Mouse (Mus musculus): ENCODE results near the gene Scd2. TPM values are rescaled to one million over a fixed set of nuclear protein-coding genes. Genes with fewer than 3 reads are reported as not detected.
A peak's percentile ranks its signal among the peaks of the same experiment; 100 is the strongest.

Scd2 gene
- total and polyA plus RNA-seq, 2 experiments from 2014 or later = 224 to 948 TPM

GRCm38 (mm10) chr19:44292483-44292882 lies 991 bp upstream of the Scd2 start:
- H3K27me3 ChIP-seq (ENCODE audit: insufficient read depth, low read length) = no peaks in the 10 kb centered on the region
- ATAC-seq (ENCODE audit: low FRiP score) (no peak), DNase-seq (ENCODE audit: low spot score) (no peak)
- peaks cover 16% of the 10 kb centered on the region for H3K4me1 ChIP-seq (ENCODE audit: insufficient read depth, low read length)
- H3K4me3 ChIP-seq (ENCODE audit: low read depth, low read length) = no peak overlapping the region
- no peak overlapping the region for H3K9ac ChIP-seq (replicated peaks; ENCODE audit: low read length, poor library complexity, severe bottlenecking)
- 56% methylated on average over 3 of the region's 3 CpGs for WGBS
- H3K9me3 ChIP-seq (ENCODE audit: low read length) = no peaks in the 10 kb centered on the region
- peak overlapping the region; percentile 99 for H3K27ac ChIP-seq (ENCODE audit: low read depth, low read length)
- H3K36me3 ChIP-seq (ENCODE audit: insufficient read depth, low read length) = peaks cover 4% of the 10 kb centered on the region; the same call in 1 of the 2 replicates
- TF ChIP-seq CTCF (IDR thresholded peaks at IDR 0.05) = no peak
- peak overlapping the region; percentile 100 for H3K4me2 ChIP-seq (ENCODE audit: low read depth, low read length, poor library complexity, severe bottlenecking)

GRCm38 (mm10) chr19:44293769-44294551 lies 486 bp downstream of the Scd2 start:
- Histone ChIP-seq H3K9me3 (ENCODE audit: low read length) (no peaks in the 10 kb centered on the region), H3K27me3 (ENCODE audit: insufficient read depth, low read length) (no peaks in the 10 kb centered on the region), H3K36me3 (ENCODE audit: insufficient read depth, low read length) (peaks cover 14% of the 10 kb centered on the region), H3K4me3 (ENCODE audit: low read depth, low read length) (peak overlapping the region; percentile 92), H3K27ac (ENCODE audit: low read depth, low read length) (peak overlapping the region; percentile 99), H3K4me2 (ENCODE audit: low read depth, low read length, poor library complexity, severe bottlenecking) (peak overlapping the region; percentile 100), H3K4me1 (ENCODE audit: insufficient read depth, low read length) (peaks cover 31% of the 10 kb centered on the region), H3K9ac (replicated peaks; ENCODE audit: low read length, poor library complexity, severe bottlenecking) (peak overlapping the region; percentile 95)
- peak; percentile 96 for ATAC-seq (ENCODE audit: low FRiP score)
- whole genome bisulfite sequencing = under 1% methylated on average over 30 of the region's 31 CpGs
- peak; percentile 24; the same call in 1 of the 2 replicates for TF ChIP-seq CTCF (IDR thresholded peaks at IDR 0.05)
- DNase-seq (ENCODE audit: low spot score) = peak; percentile 100

GRCm38 (mm10) chr19:44294588-44295041 lies 1.1 kb downstream of the Scd2 start:
- TF ChIP-seq CTCF (IDR thresholded peaks at IDR 0.05) = peak; percentile 98
- peaks cover 16% of the 10 kb centered on the region for H3K36me3 ChIP-seq (ENCODE audit: insufficient read depth, low read length)
- peaks cover 34% of the 10 kb centered on the region for H3K4me1 ChIP-seq (ENCODE audit: insufficient read depth, low read length)
- DNase-seq (ENCODE audit: low spot score) (peak; percentile 94), ATAC-seq (ENCODE audit: low FRiP score) (peak; percentile 71)
- no peaks in the 10 kb centered on the region for H3K9me3 ChIP-seq (ENCODE audit: low read length)
- H3K4me2 ChIP-seq (ENCODE audit: low read depth, low read length, poor library complexity, severe bottlenecking) = peak overlapping the region; percentile 100
- H3K4me3 ChIP-seq (ENCODE audit: low read depth, low read length) = peak overlapping the region; percentile 92
- H3K9ac ChIP-seq (replicated peaks; ENCODE audit: low read length, poor library complexity, severe bottlenecking) = peak overlapping the region; percentile 95
- no peaks in the 10 kb centered on the region for H3K27me3 ChIP-seq (ENCODE audit: insufficient read depth, low read length)
- 1% methylated on average over 14 of the region's 14 CpGs for WGBS
- H3K27ac ChIP-seq (ENCODE audit: low read depth, low read length) = peak overlapping the region; percentile 99

- H3K4me2 ChIP-seq (ENCODE audit: low read depth, low read length, poor library complexity, severe bottlenecking) = peak overlapping the region; percentile 100
- no peaks in the 10 kb centered on the region for H3K9me3 ChIP-seq (ENCODE audit: low read length)
- WGBS = 6% methylated on average over 3 of the region's 3 CpGs
- H3K4me1 ChIP-seq (ENCODE audit: insufficient read depth, low read length) = peaks cover 34% of the 10 kb centered on the region
- H3K9ac ChIP-seq (replicated peaks; ENCODE audit: low read length, poor library complexity, severe bottlenecking) = peak overlapping the region; percentile 95
- ATAC-seq (ENCODE audit: low FRiP score) = no peak
- peak; percentile 46 for DNase-seq (ENCODE audit: low spot score)
- no peak for TF ChIP-seq CTCF (IDR thresholded peaks at IDR 0.05)
- peaks cover 21% of the 10 kb centered on the region for H3K36me3 ChIP-seq (ENCODE audit: insufficient read depth, low read length)
- H3K27me3 ChIP-seq (ENCODE audit: insufficient read depth, low read length) = no peaks in the 10 kb centered on the region
- peak overlapping the region; percentile 92 for H3K4me3 ChIP-seq (ENCODE audit: low read depth, low read length)
- H3K27ac ChIP-seq (ENCODE audit: low read depth, low read length) = no peak overlapping the region
Observed at GRCm38 (mm10) chr19:44295251-44295650, 1.8 kb downstream of the Scd2 start.

GRCm38 (mm10) chr19:44295741-44296140 lies 2.3 kb downstream of the Scd2 start:
- 0 out of 2 replicates have a peak, but pooled peaks have one; percentile 24 for ATAC-seq (ENCODE audit: low FRiP score)
- H3K27ac ChIP-seq (ENCODE audit: low read depth, low read length) = no peak overlapping the region

GRCm38 (mm10) chr19:44296186-44296585 lies 2.7 kb downstream of the Scd2 start:
- Histone ChIP-seq H3K4me1 (ENCODE audit: insufficient read depth, low read length) (peaks cover 34% of the 10 kb centered on the region), H3K4me2 (ENCODE audit: low read depth, low read length, poor library complexity, severe bottlenecking) (peak overlapping the region; percentile 100), H3K27me3 (ENCODE audit: insufficient read depth, low read length) (no peaks in the 10 kb centered on the region), H3K27ac (ENCODE audit: low read depth, low read length) (no peak overlapping the region), H3K9me3 (ENCODE audit: low read length) (no peaks in the 10 kb centered on the region), H3K4me3 (ENCODE audit: low read depth, low read length) (peak overlapping the region; percentile 92), H3K9ac (replicated peaks; ENCODE audit: low read length, poor library complexity, severe bottlenecking) (peak overlapping the region; percentile 95), H3K36me3 (ENCODE audit: insufficient read depth, low read length) (peaks cover 30% of the 10 kb centered on the region)
- 14% methylated on average over 7 of the region's 7 CpGs for WGBS
- DNase-seq (ENCODE audit: low spot score) (no peak), ATAC-seq (ENCODE audit: low FRiP score) (no peak)
- TF ChIP-seq CTCF (IDR thresholded peaks at IDR 0.05) = no peak

More at GRCm38 (mm10) chr19:44295741-44296140, 2.3 kb downstream of the Scd2 start:
- H3K27me3 ChIP-seq (ENCODE audit: insufficient read depth, low read length) = no peaks in the 10 kb centered on the region
- H3K9me3 ChIP-seq (ENCODE audit: low read length) = no peaks in the 10 kb centered on the region
- peak overlapping the region; percentile 100 for H3K4me2 ChIP-seq (ENCODE audit: low read depth, low read length, poor library complexity, severe bottlenecking)
- H3K4me1 ChIP-seq (ENCODE audit: insufficient read depth, low read length) = peaks cover 34% of the 10 kb centered on the region
- H3K36me3 ChIP-seq (ENCODE audit: insufficient read depth, low read length) = peaks cover 26% of the 10 kb centered on the region
- peak overlapping the region; percentile 92 for H3K4me3 ChIP-seq (ENCODE audit: low read depth, low read length)
- H3K9ac ChIP-seq (replicated peaks; ENCODE audit: low read length, poor library complexity, severe bottlenecking) = peak overlapping the region; percentile 95; the same call in 1 of the 2 replicates
- peak; percentile 81 for DNase-seq (ENCODE audit: low spot score)
- 4% methylated on average over 4 of the region's 4 CpGs for WGBS
- peak; percentile 98 for TF ChIP-seq CTCF (IDR thresholded peaks at IDR 0.05)
